Mouse (Mus musculus) intestine, embryonic 16.5 days (tissue): ENCODE data around the gene Apbb1ip. TPM values are rescaled to one million over a fixed set of nuclear protein-coding genes. Genes with fewer than 3 reads are reported as not detected.

Experiments used
- ATAC-seq: fragments of 200-750 bp; cut with Nextera tagmentation; 2 replicates; pipeline ENCODE4 v1.8.0; 2017; ENCODE audit warnings: moderate TSS enrichment, moderate library complexity
- H3K27ac ChIP-seq: fragments of 300-500 bp; sonication (generic); 2 replicates; pipeline ENCODE4 v1.5.1; 2014; ENCODE audit warnings: mild to moderate bottlenecking, low read length
- H3K27me3 ChIP-seq: fragments of 300-500 bp; sonication (generic); replicated peaks from 2 replicates; pipeline ENCODE4 v1.6.1; 2014; ENCODE audit warnings: low read length, control low read depth, mixed read lengths; ENCODE audit not compliant: control insufficient read depth, insufficient read depth
- H3K36me3 ChIP-seq: fragments of 300-500 bp; sonication (generic); 2 replicates; pipeline ENCODE4 v1.6.1; 2014; ENCODE audit warnings: low read length, control low read depth; ENCODE audit not compliant: control insufficient read depth, insufficient read depth
- H3K4me1 ChIP-seq: fragments of 300-500 bp; sonication (generic); 2 replicates; pipeline ENCODE4 v1.6.1; 2014; ENCODE audit warnings: low read length, control low read depth, mixed read lengths; ENCODE audit not compliant: control insufficient read depth, insufficient read depth
- H3K4me2 ChIP-seq: fragments of 300-500 bp; sonication (generic); 2 replicates; pipeline ENCODE4 v1.6.1; 2014; ENCODE audit warnings: low read depth, low read length, control low read depth
- H3K4me3 ChIP-seq: fragments of 300-500 bp; sonication (generic); 2 replicates; pipeline ENCODE4 v1.5.1; 2014; ENCODE audit warnings: mild to moderate bottlenecking, low read length
- H3K9ac ChIP-seq: fragments of 300-500 bp; sonication (generic); 2 replicates; pipeline ENCODE4 v1.6.1; 2014; ENCODE audit warnings: low read depth, low read length
- H3K9me3 ChIP-seq: fragments of 300-500 bp; sonication (generic); 2 replicates; pipeline ENCODE4 v1.6.1; 2016; ENCODE audit warnings: low read length, control low read depth; ENCODE audit not compliant: control insufficient read depth
- WGBS: fragments of 180-500 bp; shearing (Covaris S2); extraction: QIAGEN DNeasy Blood & Tissue Kit; methylation state at CpG from one replicate; pipeline ENCODE4 v1.1.7; 2014; 5-methylcytosine and 5-hydroxymethylcytosine counted together
- polyA plus RNA-seq: library from polyadenylated mRNA; unstranded; fragments of >200 nt; fragmentation: Nextera tagmentation; extraction: Ambion mirVana; gene quantifications from 2 replicates; pipeline ENCODE4 v1.2.1, GENCODE M21; 2015

The Apbb1ip gene
- polyA plus RNA-seq, 1 experiment from 2014 or later: 1.5 TPM

- no peak overlapping the region for H3K4me3 ChIP-seq
Observed at GRCm38 (mm10) chr2:22782057-22782456, 8.2 kb downstream of the Apbb1ip start.

GRCm38 (mm10) chr2:22783137-22783638, 9.3 kb downstream of the Apbb1ip start:
- WGBS: 84% methylated on average over 2 of the region's 2 CpGs
- Histone ChIP-seq H3K27me3 (no peaks in the 10 kb centered on the region), H3K36me3 (no peaks in the 10 kb centered on the region), H3K9me3 (no peaks in the 10 kb centered on the region), H3K4me1 (no peaks in the 10 kb centered on the region), H3K4me2 (no peak overlapping the region), H3K27ac (no peak overlapping the region), H3K4me3 (no peak overlapping the region), H3K9ac (no peak overlapping the region)
- no peak for ATAC-seq

More at GRCm38 (mm10) chr2:22782057-22782456, 8.2 kb downstream of the Apbb1ip start:
- Histone ChIP-seq H3K4me1 (no peaks in the 10 kb centered on the region), H3K9me3 (no peaks in the 10 kb centered on the region), H3K27me3 (no peaks in the 10 kb centered on the region), H3K27ac (no peak overlapping the region), H3K9ac (no peak overlapping the region), H3K4me2 (no peak overlapping the region), H3K36me3 (no peaks in the 10 kb centered on the region)
- WGBS: 74% methylated on average over 3 of the region's 3 CpGs
- no peak for ATAC-seq

GRCm38 (mm10) chr2:22784186-22784585, 10.3 kb downstream of the Apbb1ip start:
- 84% methylated on average over 3 of the region's 3 CpGs for WGBS
- Histone ChIP-seq H3K9me3 (no peaks in the 10 kb centered on the region), H3K4me1 (no peaks in the 10 kb centered on the region), H3K4me3 (no peak overlapping the region), H3K36me3 (no peaks in the 10 kb centered on the region), H3K4me2 (no peak overlapping the region), H3K27ac (no peak overlapping the region), H3K9ac (no peak overlapping the region), H3K27me3 (no peaks in the 10 kb centered on the region)
- no peak for ATAC-seq

GRCm38 (mm10) chr2:22784771-22785170, 10.9 kb downstream of the Apbb1ip start:
- no peaks in the 10 kb centered on the region for H3K4me1 ChIP-seq
- H3K27me3 ChIP-seq: no peaks in the 10 kb centered on the region
- H3K36me3 ChIP-seq: no peaks in the 10 kb centered on the region
- no peak overlapping the region for H3K4me2 ChIP-seq
- no peaks in the 10 kb centered on the region for H3K9me3 ChIP-seq
- H3K27ac ChIP-seq: no peak overlapping the region
- no peak for ATAC-seq
- no peak overlapping the region for H3K9ac ChIP-seq
- WGBS: 57% methylated on average over 1 of the region's 1 CpGs
- no peak overlapping the region for H3K4me3 ChIP-seq

- ATAC-seq: no peak
- Histone ChIP-seq H3K36me3 (no peaks in the 10 kb centered on the region), H3K4me3 (no peak overlapping the region), H3K27me3 (no peaks in the 10 kb centered on the region), H3K9ac (no peak overlapping the region), H3K9me3 (no peaks in the 10 kb centered on the region), H3K4me1 (no peaks in the 10 kb centered on the region), H3K4me2 (no peak overlapping the region), H3K27ac (no peak overlapping the region)
- 93% methylated on average over 2 of the region's 2 CpGs for WGBS
Observed at GRCm38 (mm10) chr2:22788658-22789057, 14.8 kb downstream of the Apbb1ip start.

GRCm38 (mm10) chr2:22789576-22789975, 15.7 kb downstream of the Apbb1ip start:
- no peak overlapping the region for H3K9ac ChIP-seq
- H3K27me3 ChIP-seq: no peaks in the 10 kb centered on the region
- no peak for ATAC-seq
- no peaks in the 10 kb centered on the region for H3K36me3 ChIP-seq
- no peak overlapping the region for H3K4me3 ChIP-seq
- no peak overlapping the region for H3K27ac ChIP-seq
- no peak overlapping the region for H3K4me2 ChIP-seq
- 54% methylated on average over 1 of the region's 1 CpGs for WGBS
- H3K9me3 ChIP-seq: no peaks in the 10 kb centered on the region
- H3K4me1 ChIP-seq: no peaks in the 10 kb centered on the region

GRCm38 (mm10) chr2:22790435-22790834, 16.5 kb downstream of the Apbb1ip start:
- WGBS: 17% methylated on average over 1 of the region's 1 CpGs
- H3K4me3 ChIP-seq: no peak overlapping the region

GRCm38 (mm10) chr2:22795087-22795486, 21.2 kb downstream of the Apbb1ip start:
- Histone ChIP-seq H3K9ac (no peak overlapping the region), H3K4me3 (no peak overlapping the region), H3K4me1 (no peaks in the 10 kb centered on the region), H3K36me3 (no peaks in the 10 kb centered on the region), H3K27me3 (no peaks in the 10 kb centered on the region), H3K27ac (no peak overlapping the region), H3K4me2 (no peak overlapping the region), H3K9me3 (no peaks in the 10 kb centered on the region)
- no peak for ATAC-seq
- 76% methylated on average over 3 of the region's 3 CpGs for WGBS

More at GRCm38 (mm10) chr2:22790435-22790834, 16.5 kb downstream of the Apbb1ip start:
- no peaks in the 10 kb centered on the region for H3K9me3 ChIP-seq
- ATAC-seq: no peak
- H3K4me1 ChIP-seq: no peaks in the 10 kb centered on the region
- no peaks in the 10 kb centered on the region for H3K36me3 ChIP-seq
- no peaks in the 10 kb centered on the region for H3K27me3 ChIP-seq
- H3K4me2 ChIP-seq: no peak overlapping the region
- no peak overlapping the region for H3K27ac ChIP-seq
- no peak overlapping the region for H3K9ac ChIP-seq

- no peak for ATAC-seq
- Histone ChIP-seq H3K36me3 (no peaks in the 10 kb centered on the region), H3K4me3 (no peak overlapping the region), H3K27me3 (no peaks in the 10 kb centered on the region), H3K4me2 (no peak overlapping the region), H3K4me1 (no peaks in the 10 kb centered on the region), H3K27ac (no peak overlapping the region), H3K9me3 (no peaks in the 10 kb centered on the region), H3K9ac (no peak overlapping the region)
Observed at GRCm38 (mm10) chr2:22796487-22796886, 22.6 kb downstream of the Apbb1ip start.

- ATAC-seq: no peak
- Histone ChIP-seq H3K4me3 (no peak overlapping the region), H3K27ac (no peak overlapping the region), H3K9me3 (no peaks in the 10 kb centered on the region), H3K4me2 (no peak overlapping the region), H3K9ac (no peak overlapping the region), H3K36me3 (no peaks in the 10 kb centered on the region), H3K27me3 (no peaks in the 10 kb centered on the region), H3K4me1 (no peaks in the 10 kb centered on the region)
- 76% methylated on average over 2 of the region's 2 CpGs for WGBS
Observed at GRCm38 (mm10) chr2:22799430-22800041, 25.6 kb downstream of the Apbb1ip start.
